Mouse (Mus musculus): ENCODE measurements around the gene Mfap3. TPM values are rescaled to one million over a fixed set of nuclear protein-coding genes. Genes with fewer than 3 reads are reported as not detected.

Gene Mfap3
- polyA plus RNA-seq, 1 experiment = 5.5 TPM

GRCm38 (mm10) chr11:57475119-57475518, 43.3 kb upstream of the Mfap3 start:
- H3K36me3 ChIP-seq (ENCODE audit: control insufficient read depth, insufficient read depth) = no peaks in the 10 kb centered on the region
- H3K4me3 ChIP-seq (ENCODE audit: insufficient read depth, poor library complexity, severe bottlenecking) = no peak overlapping the region
- TF ChIP-seq USF1 (IDR thresholded peaks at IDR 0.05; ENCODE audit: low read depth) = no peak
- peak; percentile 3 for TF ChIP-seq CTCF (IDR thresholded peaks at IDR 0.05; ENCODE audit: control insufficient read depth, insufficient read depth, insufficient read length)
- TF ChIP-seq MYOD1 (IDR thresholded peaks at IDR 0.05; ENCODE audit: control insufficient read depth, insufficient read length, low read depth) = no peak
- TF ChIP-seq MAX (IDR thresholded peaks at IDR 0.05) = no peak
- TF ChIP-seq MYOG (IDR thresholded peaks at IDR 0.05; ENCODE audit: control insufficient read depth, extremely low read depth, insufficient read length) = no peak
- no peak for TF ChIP-seq CEBPB (IDR thresholded peaks at IDR 0.05; ENCODE audit: low read depth)
- TF ChIP-seq FOSL1 (IDR thresholded peaks at IDR 0.05; ENCODE audit: insufficient read depth, low read length, poor library complexity, severe bottlenecking) = no peak
- no peaks in the 10 kb centered on the region for H3K79me2 ChIP-seq (ENCODE audit: control insufficient read depth, insufficient read depth)
- H3ac ChIP-seq (ENCODE audit: control insufficient read depth, insufficient read length, low read depth) = no peak overlapping the region
- no peaks in the 10 kb centered on the region for H3K27me3 ChIP-seq (ENCODE audit: control insufficient read depth, insufficient read depth, insufficient read length)
- H3K79me3 ChIP-seq (ENCODE audit: low read depth) = no peaks in the 10 kb centered on the region

- TF ChIP-seq MAX (IDR thresholded peaks at IDR 0.05) (no peak), CEBPB (IDR thresholded peaks at IDR 0.05; ENCODE audit: low read depth) (no peak), MYOD1 (IDR thresholded peaks at IDR 0.05; ENCODE audit: control insufficient read depth, insufficient read length, low read depth) (no peak), USF1 (IDR thresholded peaks at IDR 0.05; ENCODE audit: low read depth) (no peak), FOSL1 (IDR thresholded peaks at IDR 0.05; ENCODE audit: insufficient read depth, low read length, poor library complexity, severe bottlenecking) (no peak), CTCF (IDR thresholded peaks at IDR 0.05; ENCODE audit: control insufficient read depth, insufficient read depth, insufficient read length) (no peak), MYOG (IDR thresholded peaks at IDR 0.05; ENCODE audit: control insufficient read depth, extremely low read depth, insufficient read length) (no peak)
Measured at GRCm38 (mm10) chr11:57478077-57478476, 40.4 kb upstream of the Mfap3 start.

GRCm38 (mm10) chr11:57488436-57488835, 30.0 kb upstream of the Mfap3 start:
- TF ChIP-seq MYOD1 (IDR thresholded peaks at IDR 0.05; ENCODE audit: control insufficient read depth, insufficient read length, low read depth) (no peak), MYOG (IDR thresholded peaks at IDR 0.05; ENCODE audit: control insufficient read depth, extremely low read depth, insufficient read length) (no peak), CTCF (IDR thresholded peaks at IDR 0.05; ENCODE audit: control insufficient read depth, insufficient read depth, insufficient read length) (no peak), CEBPB (IDR thresholded peaks at IDR 0.05; ENCODE audit: low read depth) (no peak), MAX (IDR thresholded peaks at IDR 0.05) (no peak), FOSL1 (IDR thresholded peaks at IDR 0.05; ENCODE audit: insufficient read depth, low read length, poor library complexity, severe bottlenecking) (no peak), USF1 (IDR thresholded peaks at IDR 0.05; ENCODE audit: low read depth) (no peak)
- Histone ChIP-seq H3ac (ENCODE audit: control insufficient read depth, insufficient read length, low read depth) (no peak overlapping the region), H3K79me3 (ENCODE audit: low read depth) (no peaks in the 10 kb centered on the region), H3K4me3 (ENCODE audit: insufficient read depth, poor library complexity, severe bottlenecking) (no peak overlapping the region), H3K36me3 (ENCODE audit: control insufficient read depth, insufficient read depth) (peaks cover 34% of the 10 kb centered on the region), H3K27me3 (ENCODE audit: control insufficient read depth, insufficient read depth, insufficient read length) (no peaks in the 10 kb centered on the region), H3K79me2 (ENCODE audit: control insufficient read depth, insufficient read depth) (no peaks in the 10 kb centered on the region)

More at GRCm38 (mm10) chr11:57478077-57478476, 40.4 kb upstream of the Mfap3 start:
- no peaks in the 10 kb centered on the region for H3K27me3 ChIP-seq (ENCODE audit: control insufficient read depth, insufficient read depth, insufficient read length)
- no peak overlapping the region for H3K4me3 ChIP-seq (ENCODE audit: insufficient read depth, poor library complexity, severe bottlenecking)
- no peak overlapping the region for H3ac ChIP-seq (ENCODE audit: control insufficient read depth, insufficient read length, low read depth)
- no peaks in the 10 kb centered on the region for H3K79me3 ChIP-seq (ENCODE audit: low read depth)
- peaks cover 7% of the 10 kb centered on the region for H3K36me3 ChIP-seq (ENCODE audit: control insufficient read depth, insufficient read depth)
- H3K79me2 ChIP-seq (ENCODE audit: control insufficient read depth, insufficient read depth) = no peaks in the 10 kb centered on the region

GRCm38 (mm10) chr11:57496462-57497039, 21.9 kb upstream of the Mfap3 start:
- peaks cover 34% of the 10 kb centered on the region for H3K36me3 ChIP-seq (ENCODE audit: control insufficient read depth, insufficient read depth)
- TF ChIP-seq CTCF (IDR thresholded peaks at IDR 0.05; ENCODE audit: control insufficient read depth, insufficient read depth, insufficient read length) = no peak
- TF ChIP-seq USF1 (IDR thresholded peaks at IDR 0.05; ENCODE audit: low read depth) = no peak
- no peak for TF ChIP-seq MYOD1 (IDR thresholded peaks at IDR 0.05; ENCODE audit: control insufficient read depth, insufficient read length, low read depth)
- no peak for TF ChIP-seq FOSL1 (IDR thresholded peaks at IDR 0.05; ENCODE audit: insufficient read depth, low read length, poor library complexity, severe bottlenecking)
- no peak for TF ChIP-seq MYOG (IDR thresholded peaks at IDR 0.05; ENCODE audit: control insufficient read depth, extremely low read depth, insufficient read length)
- TF ChIP-seq CEBPB (IDR thresholded peaks at IDR 0.05; ENCODE audit: low read depth) = no peak
- TF ChIP-seq MAX (IDR thresholded peaks at IDR 0.05) = no peak
- no peaks in the 10 kb centered on the region for H3K79me3 ChIP-seq (ENCODE audit: low read depth)
- no peak overlapping the region for H3K4me3 ChIP-seq (ENCODE audit: insufficient read depth, poor library complexity, severe bottlenecking)
- no peaks in the 10 kb centered on the region for H3K79me2 ChIP-seq (ENCODE audit: control insufficient read depth, insufficient read depth)
- H3ac ChIP-seq (ENCODE audit: control insufficient read depth, insufficient read length, low read depth) = no peak overlapping the region
- no peaks in the 10 kb centered on the region for H3K27me3 ChIP-seq (ENCODE audit: control insufficient read depth, insufficient read depth, insufficient read length)

GRCm38 (mm10) chr11:57497701-57498100, 20.8 kb upstream of the Mfap3 start:
- Histone ChIP-seq H3ac (ENCODE audit: control insufficient read depth, insufficient read length, low read depth) (no peak overlapping the region), H3K36me3 (ENCODE audit: control insufficient read depth, insufficient read depth) (peaks cover 34% of the 10 kb centered on the region), H3K27me3 (ENCODE audit: control insufficient read depth, insufficient read depth, insufficient read length) (no peaks in the 10 kb centered on the region), H3K4me3 (ENCODE audit: insufficient read depth, poor library complexity, severe bottlenecking) (no peak overlapping the region), H3K79me2 (ENCODE audit: control insufficient read depth, insufficient read depth) (no peaks in the 10 kb centered on the region), H3K79me3 (ENCODE audit: low read depth) (no peaks in the 10 kb centered on the region)
- TF ChIP-seq CEBPB (IDR thresholded peaks at IDR 0.05; ENCODE audit: low read depth) (no peak), MYOG (IDR thresholded peaks at IDR 0.05; ENCODE audit: control insufficient read depth, extremely low read depth, insufficient read length) (no peak), USF1 (IDR thresholded peaks at IDR 0.05; ENCODE audit: low read depth) (no peak), FOSL1 (IDR thresholded peaks at IDR 0.05; ENCODE audit: insufficient read depth, low read length, poor library complexity, severe bottlenecking) (no peak), MAX (IDR thresholded peaks at IDR 0.05) (no peak)
